Mouse (Mus musculus) hindbrain, postnatal 0 days (tissue): ENCODE measurements around the gene Leng8. TPM values are rescaled to one million over a fixed set of nuclear protein-coding genes. Genes with fewer than 3 reads are reported as not detected.

ENCODE experiments used
- ATAC-seq: fragments of 200-750 bp; cut with Nextera tagmentation; 2 replicates; pipeline ENCODE4 v1.8.0; 2017; ENCODE audit warnings: mild to moderate bottlenecking, moderate TSS enrichment, moderate library complexity
- DNase-seq: peaks from one replicate; pipeline ENCODE4 v3.0.0-alpha.2; 2015; ENCODE audit warnings: low spot score
- H3K27ac ChIP-seq: fragments of 300-500 bp; sonication (generic); 2 replicates; pipeline ENCODE4 v1.5.1; 2014; ENCODE audit warnings: mild to moderate bottlenecking
- H3K27me3 ChIP-seq: fragments of 300-500 bp; sonication (generic); 2 replicates; pipeline ENCODE4 v1.6.1; 2014; ENCODE audit warnings: low read length, mixed read lengths; ENCODE audit not compliant: insufficient read depth
- H3K36me3 ChIP-seq: fragments of 300-500 bp; sonication (generic); 2 replicates; pipeline ENCODE4 v1.6.1; 2014; ENCODE audit warnings: low read length, mixed read lengths; ENCODE audit not compliant: insufficient read depth
- H3K4me1 ChIP-seq: fragments of 300-500 bp; sonication (generic); 2 replicates; pipeline ENCODE4 v1.6.1; 2014; ENCODE audit warnings: antibody characterized with exemption, low read length, mixed read lengths; ENCODE audit not compliant: insufficient read depth
- H3K4me2 ChIP-seq: fragments of 300-500 bp; sonication (generic); 2 replicates; pipeline ENCODE4 v1.6.1; 2014; ENCODE audit warnings: low read depth, mild to moderate bottlenecking, low read length, moderate library complexity, mixed read lengths
- H3K4me3 ChIP-seq: fragments of 300-500 bp; sonication (generic); 2 replicates; pipeline ENCODE4 v1.5.1; 2014; ENCODE audit warnings: low read length
- H3K9ac ChIP-seq: fragments of 300-500 bp; sonication (generic); replicated peaks from 2 replicates; pipeline ENCODE4 v1.6.1; 2014; ENCODE audit warnings: mild to moderate bottlenecking, low read length, moderate library complexity, mixed read lengths
- H3K9me3 ChIP-seq: fragments of 300-500 bp; sonication (generic); 2 replicates; pipeline ENCODE4 v1.6.1; 2016; ENCODE audit warnings: low read length, mixed read lengths
- CTCF ChIP-seq: IDR thresholded peaks from 2 replicates; pipeline ENCODE4 v1.5.1; 2016; ENCODE audit warnings: antibody characterized with exemption, control low read depth, low read depth
- WGBS: fragments of 180-500 bp; shearing (Covaris S2); extraction: QIAGEN DNeasy Blood & Tissue Kit; methylation state at CpG from one replicate; pipeline ENCODE4 v1.1.7; 2014; 5-methylcytosine and 5-hydroxymethylcytosine counted together
- polyA plus RNA-seq: library from polyadenylated mRNA; unstranded; fragments of >200 nt; fragmentation: Nextera tagmentation; extraction: Ambion mirVana; gene quantifications from 2 replicates; pipeline ENCODE4 v1.2.1, GENCODE M21; 2015
- total RNA-seq: library from RNA; depleted of rRNA; stranded (reverse); fragments of >200 nt; gene quantifications from 2 replicates; pipeline ENCODE4 v1.2.3, GENCODE M21; 2014

Gene Leng8
- total and polyA plus RNA-seq, 2 experiments from 2014 or later = 49.1 to 264 TPM

DNA sequence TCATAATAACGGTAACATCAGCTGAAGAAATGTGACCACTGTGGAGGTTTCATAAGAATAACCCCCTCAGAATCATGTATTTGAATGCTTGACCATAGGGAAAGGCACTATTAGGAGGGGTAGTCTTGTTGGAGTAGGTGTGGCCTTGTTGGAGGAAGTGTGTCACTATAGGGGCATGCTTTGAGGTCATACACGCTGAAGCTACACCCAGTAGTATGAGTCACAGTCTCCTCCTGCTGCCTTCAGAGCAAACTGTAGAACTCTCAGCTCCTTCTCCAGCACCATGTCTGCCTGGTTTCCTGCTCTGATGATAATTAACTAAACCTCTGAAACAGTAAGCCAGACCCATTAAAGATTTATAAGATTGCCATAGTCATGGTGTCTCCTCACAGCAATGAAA, 38.0 kb upstream of the Leng8 start:
- no peak for ATAC-seq
- Histone ChIP-seq H3K9me3 (no peaks in the 10 kb centered on the region), H3K4me3 (no peak overlapping the region), H3K4me1 (no peaks in the 10 kb centered on the region), H3K27ac (no peak overlapping the region), H3K9ac (no peak overlapping the region), H3K4me2 (no peak overlapping the region), H3K36me3 (no peaks in the 10 kb centered on the region), H3K27me3 (no peaks in the 10 kb centered on the region)
- DNase-seq = no peak
- no peak for TF ChIP-seq CTCF
- WGBS = 83% methylated on average over 2 of the region's 2 CpGs

- Histone ChIP-seq H3K9me3 (no peaks in the 10 kb centered on the region), H3K27me3 (no peaks in the 10 kb centered on the region), H3K4me2 (no peak overlapping the region), H3K9ac (no peak overlapping the region), H3K4me3 (no peak overlapping the region), H3K36me3 (no peaks in the 10 kb centered on the region), H3K27ac (no peak overlapping the region), H3K4me1 (no peaks in the 10 kb centered on the region)
- 79% methylated on average over 5 of the region's 5 CpGs for WGBS
- TF ChIP-seq CTCF = no peak
- ATAC-seq (no peak), DNase-seq (no peak)
Measured at GRCm38 (mm10) chr7:4101144-4101543, 35.7 kb upstream of the Leng8 start.

GRCm38 (mm10) chr7:4103411-4103810, 33.4 kb upstream of the Leng8 start:
- Histone ChIP-seq H3K27ac (no peak overlapping the region), H3K9ac (no peak overlapping the region), H3K27me3 (no peaks in the 10 kb centered on the region), H3K36me3 (no peaks in the 10 kb centered on the region), H3K4me1 (no peaks in the 10 kb centered on the region), H3K4me2 (no peak overlapping the region), H3K9me3 (no peaks in the 10 kb centered on the region), H3K4me3 (no peak overlapping the region)
- peak; percentile 82 for TF ChIP-seq CTCF
- DNase-seq (peak; percentile 76), ATAC-seq (no peak)
- 14% methylated on average over 4 of the region's 4 CpGs for WGBS

DNA sequence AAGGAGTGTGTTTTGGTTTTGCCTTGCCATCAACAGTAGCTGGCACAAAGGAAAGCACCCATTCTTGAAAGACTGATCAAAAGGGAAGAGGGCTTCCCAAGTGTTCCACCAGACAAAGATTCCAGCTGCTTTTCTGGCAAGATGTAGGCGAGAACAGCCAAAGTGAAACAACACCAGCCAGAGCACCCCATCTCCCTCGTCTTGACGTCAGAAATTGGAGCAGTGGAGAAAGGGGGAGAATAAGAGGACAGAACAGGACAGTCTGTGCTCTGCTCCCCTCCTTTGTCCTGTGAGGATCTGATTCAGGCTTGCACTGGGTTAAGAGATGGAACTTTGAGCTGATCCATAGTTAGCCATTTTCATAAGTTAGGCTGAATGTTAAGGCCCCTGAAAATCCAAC, 25.1 kb upstream of the Leng8 start:
- H3K27me3 ChIP-seq = no peaks in the 10 kb centered on the region
- H3K4me2 ChIP-seq = no peak overlapping the region
- ATAC-seq (peak; percentile 87), DNase-seq (peak; percentile 53)
- H3K27ac ChIP-seq = peak overlapping the region; percentile 64
- no peak for TF ChIP-seq CTCF
- no peaks in the 10 kb centered on the region for H3K36me3 ChIP-seq
- WGBS = 15% methylated on average over 3 of the region's 3 CpGs
- no peaks in the 10 kb centered on the region for H3K4me1 ChIP-seq
- no peaks in the 10 kb centered on the region for H3K9me3 ChIP-seq
- H3K4me3 ChIP-seq = no peak overlapping the region
- H3K9ac ChIP-seq = no peak overlapping the region

DNA sequence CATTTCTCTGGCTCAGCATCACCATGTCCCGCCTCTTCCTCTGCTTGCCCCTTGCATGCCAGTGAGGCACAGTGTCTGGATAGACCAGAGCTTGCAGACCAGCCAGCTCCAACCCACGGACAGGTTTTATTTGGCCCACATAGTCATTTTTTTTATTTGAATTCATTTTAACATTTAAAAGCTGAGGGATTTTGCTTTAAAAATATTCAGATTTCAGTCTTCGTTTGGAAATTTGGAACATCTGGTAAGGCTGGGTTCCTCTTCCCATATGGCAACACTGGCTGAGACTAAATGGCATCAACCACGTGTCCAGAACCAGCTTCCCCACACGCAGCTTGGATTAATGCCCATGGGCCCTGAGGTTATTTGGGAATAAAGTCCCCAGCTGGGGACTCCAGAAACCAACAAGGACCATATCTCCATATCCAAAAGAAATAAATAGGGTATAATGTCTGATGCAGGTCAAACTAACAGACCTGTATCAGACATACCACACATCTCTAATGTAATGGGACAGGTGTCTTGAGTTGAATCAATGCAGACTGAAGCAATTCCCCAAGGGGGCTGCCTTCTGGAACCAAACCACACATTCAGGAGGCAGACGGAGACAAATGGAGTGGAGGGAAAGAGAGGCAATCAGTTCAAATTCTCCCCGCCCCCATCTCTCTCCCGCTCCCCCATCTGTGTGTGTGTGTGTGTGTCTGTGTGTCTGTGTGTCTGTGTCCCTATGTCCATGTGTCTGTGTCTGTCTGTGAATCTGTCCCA, 19.6 kb upstream of the Leng8 start:
- Histone ChIP-seq H3K27me3 (no peaks in the 10 kb centered on the region), H3K36me3 (no peaks in the 10 kb centered on the region), H3K4me2 (no peak overlapping the region), H3K4me1 (peaks cover 9% of the 10 kb centered on the region; the same call in 1 of the 2 replicates), H3K27ac (no peak overlapping the region), H3K9ac (no peak overlapping the region), H3K9me3 (no peaks in the 10 kb centered on the region), H3K4me3 (no peak overlapping the region)
- 48% methylated on average over 8 of the region's 8 CpGs for WGBS
- no peak for TF ChIP-seq CTCF
- no peak for DNase-seq
- no peak for ATAC-seq

GRCm38 (mm10) chr7:4119344-4119902, 17.4 kb upstream of the Leng8 start, which contains the start of gene Ttyh1:
Gene Ttyh1 (plus strand): TSS chr7:4119408.
- 4% methylated on average over 30 of the region's 37 CpGs for WGBS
- peak within 1 kb of the TSS; percentile 89 for H3K27ac ChIP-seq
- peak; percentile 87 for TF ChIP-seq CTCF

More at GRCm38 (mm10) chr7:4119344-4119902, 17.4 kb upstream of the Leng8 start, which contains the start of gene Ttyh1:
- peak; percentile 79 for DNase-seq
- H3K9me3 ChIP-seq = no peaks in the 10 kb centered on the region
- H3K9ac ChIP-seq = peak within 1 kb of the TSS; percentile 94
- no peaks in the 10 kb centered on the region for H3K36me3 ChIP-seq
- no peaks in the 10 kb centered on the region for H3K27me3 ChIP-seq
- peak within 1 kb of the TSS; percentile 83 for H3K4me3 ChIP-seq
- peak; percentile 11; the same call in 1 of the 2 replicates for ATAC-seq
- H3K4me1 ChIP-seq = peaks cover 17% of the 10 kb centered on the region
- H3K4me2 ChIP-seq = peak within 1 kb of the TSS; percentile 67
